Mouse (Mus musculus) stomach, postnatal 0 days (tissue): ENCODE results near the gene Rapgefl1.

Experiments used
- CTCF ChIP-seq: IDR thresholded peaks from 2 replicates; pipeline ENCODE4 v1.5.1; 2016; ENCODE audit warnings: antibody characterized with exemption, low read depth, mild to moderate bottlenecking, moderate library complexity
- EP300 ChIP-seq: optimal IDR thresholded peaks from 2 replicates; pipeline ENCODE3; 2016; ENCODE audit warnings: antibody characterized with exemption

DNA sequence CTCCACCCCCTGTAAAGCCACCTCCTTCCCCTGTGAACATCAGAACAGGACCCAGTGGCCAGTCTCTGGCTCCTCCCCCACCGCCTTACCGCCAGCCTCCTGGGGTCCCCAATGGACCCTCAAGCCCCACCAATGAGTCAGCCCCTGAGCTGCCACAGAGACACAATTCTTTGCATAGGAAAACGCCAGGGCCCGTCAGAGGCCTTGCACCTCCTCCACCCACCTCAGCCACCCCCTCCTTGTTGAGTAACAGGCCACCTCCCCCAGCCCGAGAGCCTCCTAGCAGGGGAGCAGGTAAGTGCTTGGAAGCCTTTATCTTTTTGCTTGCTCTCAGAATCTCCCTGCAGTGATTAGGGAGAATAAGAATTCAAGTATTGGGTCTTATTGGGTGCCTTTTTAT is 55.8 kb downstream of the Rapgefl1 start:
- TF ChIP-seq CTCF: no peak
- no peak for TF ChIP-seq EP300
